Mouse (Mus musculus): Measurements from ENCODE around the gene Prkch.

Prkch gene

GRCm38 (mm10) chr12:73801845-73802244, 217.2 kb downstream of the Prkch start:
- no peak for DNase-seq (ENCODE audit: low spot score)

GRCm38 (mm10) chr12:73802379-73803057, 217.9 kb downstream of the Prkch start:
- DNase-seq (ENCODE audit: low spot score) = no peak

- DNase-seq (ENCODE audit: low spot score) = no peak
These were observed 219.3 kb downstream of the Prkch start for GRCm38 (mm10) chr12:73803946-73804345.

GRCm38 (mm10) chr12:73805541-73805940, 220.9 kb downstream of the Prkch start:
- DNase-seq (ENCODE audit: low spot score) = no peak

GRCm38 (mm10) chr12:73806003-73806402, 221.4 kb downstream of the Prkch start:
- DNase-seq (ENCODE audit: low spot score) = no peak

- no peak for DNase-seq (ENCODE audit: low spot score)
These were observed 222.6 kb downstream of the Prkch start for GRCm38 (mm10) chr12:73807228-73807627.

GRCm38 (mm10) chr12:73810041-73810795, 225.6 kb downstream of the Prkch start:
- no peak for DNase-seq (ENCODE audit: low spot score)

- DNase-seq (ENCODE audit: low spot score) = no peak
These were observed 226.3 kb downstream of the Prkch start for GRCm38 (mm10) chr12:73810903-73811302.

- no peak for DNase-seq (ENCODE audit: low spot score)
These were observed 227.6 kb downstream of the Prkch start for GRCm38 (mm10) chr12:73812198-73812597.

- DNase-seq (ENCODE audit: low spot score) = no peak
These were observed 228.7 kb downstream of the Prkch start for GRCm38 (mm10) chr12:73813016-73813900.

GRCm38 (mm10) chr12:73814056-73814735, 229.6 kb downstream of the Prkch start:
- DNase-seq (ENCODE audit: low spot score) = no peak

- DNase-seq (ENCODE audit: low spot score) = no peak
These were observed 230.3 kb downstream of the Prkch start for GRCm38 (mm10) chr12:73814897-73815296.

GRCm38 (mm10) chr12:73815463-73815862, 230.9 kb downstream of the Prkch start:
- DNase-seq (ENCODE audit: low spot score) = no peak

GRCm38 (mm10) chr12:73815892-73816291, 231.3 kb downstream of the Prkch start:
- no peak for DNase-seq (ENCODE audit: low spot score)

GRCm38 (mm10) chr12:73816866-73817265, 232.3 kb downstream of the Prkch start:
- DNase-seq (ENCODE audit: low spot score) = no peak

- no peak for DNase-seq (ENCODE audit: low spot score)
These were observed 234.2 kb downstream of the Prkch start for GRCm38 (mm10) chr12:73818801-73819200.

- no peak for DNase-seq (ENCODE audit: low spot score)
These were observed 236.6 kb downstream of the Prkch start for GRCm38 (mm10) chr12:73821176-73821575.

- no peak for DNase-seq (ENCODE audit: low spot score)
These were observed 237.7 kb downstream of the Prkch start for GRCm38 (mm10) chr12:73822331-73822730.

GRCm38 (mm10) chr12:73824828-73825227, 240.2 kb downstream of the Prkch start:
- DNase-seq (ENCODE audit: low spot score) = no peak

All from c-Kit-positive CD71-positive TER-119-positive erythroid progenitor cells, embryonic 14.5 days (primary cell).